Mouse (Mus musculus) adrenal gland, postnatal 10 days (tissue): ENCODE measurements around the gene Naip2. TPM values are rescaled to one million over a fixed set of nuclear protein-coding genes. Genes with fewer than 3 reads are reported as not detected.
"Not testable (repeated sequence)": the region's sequence is repeated elsewhere in the genome, so short reads cannot be mapped to it uniquely, and the experiment has no call there.

Experiments
- DNase-seq: peaks from one replicate; pipeline ENCODE4 v3.0.0; 2021; ENCODE audit warnings: mixed read lengths
- long read RNA-seq, 2 experiments: library from polyadenylated mRNA; stranded (forward); transcript quantifications; one replicate each; pipeline ENCODE4 v2.0.0; 2021
- total RNA-seq, 2 experiments: library from RNA; stranded (reverse); gene quantifications; 2 replicates each; pipeline ENCODE4 v1.2.3; 2021

Gene Naip2
- total RNA-seq = 1 to 10 TPM; 1.2 to 1.4 TPM
- long read RNA-seq, experiment 1 = 0 reads
- long read RNA-seq, experiment 2 = 0 reads

- not testable (repeated sequence) for DNase-seq
Measured at GRCm38 (mm10) chr13:100201659-100202333, at the start of gene Naip2. Gene Naip2 (minus strand): TSS chr13:100202092.

GRCm38 (mm10) chr13:100246896-100247519, 45.1 kb upstream of the Naip2 start:
- not testable (repeated sequence) for DNase-seq

GRCm38 (mm10) chr13:100246223-100246622, 44.3 kb upstream of the Naip2 start, which contains the start of gene Naip5:
Gene Naip5 (minus strand): TSS chr13:100246323.
- not testable (repeated sequence) for DNase-seq

GRCm38 (mm10) chr13:100243702-100244101, 41.8 kb upstream of the Naip2 start:
- peak; percentile 12 for DNase-seq

GRCm38 (mm10) chr13:100213683-100214082, 11.8 kb upstream of the Naip2 start:
- not testable (repeated sequence) for DNase-seq

- DNase-seq = peak; percentile 80
Measured at GRCm38 (mm10) chr13:100210540-100210939, 8.6 kb upstream of the Naip2 start.

- no peak for DNase-seq
Measured at GRCm38 (mm10) chr13:100203319-100203718, 1.4 kb upstream of the Naip2 start.

- DNase-seq = no peak
Measured at GRCm38 (mm10) chr13:100200778-100201177, 1.1 kb downstream of the Naip2 start.

- DNase-seq = no peak
Measured at GRCm38 (mm10) chr13:100195421-100195820, 6.5 kb downstream of the Naip2 start.

- not testable (repeated sequence) for DNase-seq
Measured at GRCm38 (mm10) chr13:100183111-100183510, 18.8 kb downstream of the Naip2 start.

- peak; percentile 17 for DNase-seq
Measured at GRCm38 (mm10) chr13:100174360-100174759, 27.5 kb downstream of the Naip2 start.

- not testable (repeated sequence) for DNase-seq
Measured at GRCm38 (mm10) chr13:100166378-100166777, 35.5 kb downstream of the Naip2 start.

- DNase-seq = not testable (repeated sequence)
Measured at GRCm38 (mm10) chr13:100162467-100162866, 39.4 kb downstream of the Naip2 start.

- DNase-seq = not testable (repeated sequence)
Measured at GRCm38 (mm10) chr13:100161171-100161870, 40.6 kb downstream of the Naip2 start.

- no peak for DNase-seq
Measured at GRCm38 (mm10) chr13:100156624-100157023, 45.3 kb downstream of the Naip2 start.

GRCm38 (mm10) chr13:100152659-100153058, 49.2 kb downstream of the Naip2 start:
- peak; percentile 8 for DNase-seq

GRCm38 (mm10) chr13:100141646-100142314, 60.1 kb downstream of the Naip2 start:
- no peak for DNase-seq

GRCm38 (mm10) chr13:100125258-100125643, 76.6 kb downstream of the Naip2 start:
- DNase-seq = no peak

GRCm38 (mm10) chr13:100124423-100125257, 77.3 kb downstream of the Naip2 start, which contains the start of gene Smn1:
Gene Smn1 (plus strand): TSS chr13:100124852.
- DNase-seq = peak; percentile 97

GRCm38 (mm10) chr13:100123970-100124369, 77.9 kb downstream of the Naip2 start:
- no peak for DNase-seq
